Comparison of ENCODE assay signal across 23 mouse cellular contexts in the genomic region with DNA sequence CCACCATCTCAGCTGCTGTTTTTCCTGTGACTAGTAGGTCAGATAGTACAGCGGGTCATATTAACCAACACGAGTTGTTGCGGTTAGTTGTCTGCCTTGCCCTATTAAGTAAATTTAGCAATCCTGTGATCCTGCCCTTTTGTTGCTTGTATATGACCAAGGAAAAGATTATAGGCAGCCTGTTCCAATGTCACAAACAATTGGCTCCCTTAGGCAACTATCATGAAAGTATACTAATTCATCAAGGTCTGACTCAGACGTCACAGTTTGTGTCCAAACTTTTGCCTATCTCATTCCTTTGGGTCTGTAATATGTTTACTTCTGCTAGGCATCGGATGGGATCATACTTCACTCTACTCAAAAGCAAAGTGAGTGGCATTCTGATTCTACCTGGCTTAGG.
DNase-seq lines count a peak whose midpoint lies in the region; ATAC-seq and TF ChIP-seq lines count a peak whose summit lies in the region.
"Had no signal": no experiment of that assay in that cellular context is flagged by ENCODE, and none has a peak within 500 bp of the region (broad histone marks: within the 10 kb centered on the region; RNA-seq: fewer than 3 reads in every experiment).

No protein-coding gene starts in this region.

- H3K4me1 ChIP-seq in lung, postnatal 0 days (ENCODE audit: insufficient read depth, low read depth, low read length) = no peaks in the 10 kb centered on the region; the same call in 1 of the 2 replicates
- no peaks in the 10 kb centered on the region for H3K4me1 ChIP-seq in stomach, postnatal 0 days (replicated peaks; ENCODE audit: control insufficient read depth, insufficient read depth)

- no peaks in the 10 kb centered on the region for H3K27me3 ChIP-seq in lung, postnatal 0 days (replicated peaks; ENCODE audit: insufficient read depth, low read length)
- no peaks in the 10 kb centered on the region for H3K27me3 ChIP-seq in stomach, postnatal 0 days (ENCODE audit: control insufficient read depth, insufficient read depth, low read length)
- H3K27me3 ChIP-seq: CH12.LX, Patski had no signal

- 0 out of 2 replicates have a peak, but pooled peaks have one; percentile 34 for TF ChIP-seq EP300 in lung, postnatal 0 days (IDR thresholded peaks at IDR 0.05)
- no peak for TF ChIP-seq EP300 in stomach, postnatal 0 days (optimal IDR thresholded peaks at IDR 0.05)

- H3K4me3 ChIP-seq in lung, postnatal 0 days (ENCODE audit: low read depth, low read length) = no peak overlapping the region
- no peak overlapping the region for H3K4me3 ChIP-seq in stomach, postnatal 0 days (ENCODE audit: low read depth, low read length)

- H3K27ac ChIP-seq in lung, postnatal 0 days (ENCODE audit: low read length) = no peak overlapping the region
- H3K27ac ChIP-seq in stomach, postnatal 0 days (replicated peaks) = no peak overlapping the region

- 66% methylated on average over 5 of the region's 5 CpGs for WGBS in lung, postnatal 0 days
- 59% methylated on average over 5 of the region's 5 CpGs for WGBS in stomach, postnatal 0 days

- H3K9me3 ChIP-seq in lung, postnatal 0 days (ENCODE audit: low read length) = no peaks in the 10 kb centered on the region
- no peaks in the 10 kb centered on the region for H3K9me3 ChIP-seq in stomach, postnatal 0 days (ENCODE audit: control insufficient read depth, low read length)
- H3K9me3 ChIP-seq: G1E had no signal

- no peak overlapping the region for H3K4me2 ChIP-seq in lung, postnatal 0 days (replicated peaks; ENCODE audit: low read depth, low read length)
- H3K4me2 ChIP-seq in stomach, postnatal 0 days (replicated peaks; ENCODE audit: low read depth) = no peak overlapping the region

- no peak for TF ChIP-seq CTCF in lung, postnatal 0 days (IDR thresholded peaks at IDR 0.05)
- no peak for TF ChIP-seq CTCF in stomach, postnatal 0 days (IDR thresholded peaks at IDR 0.05; ENCODE audit: low read depth)

- H3K36me3 ChIP-seq in lung, postnatal 0 days (ENCODE audit: insufficient read depth, low read length) = no peaks in the 10 kb centered on the region
- no peaks in the 10 kb centered on the region for H3K36me3 ChIP-seq in stomach, postnatal 0 days (ENCODE audit: control insufficient read depth, insufficient read depth, low read length)
- H3K36me3 ChIP-seq: G1E had no signal

- ATAC-seq in lung, postnatal 0 days = 0 out of 2 replicates have a peak, but pooled peaks have one; percentile 16
- ATAC-seq in stomach, postnatal 0 days (ENCODE audit: low FRiP score, low TSS enrichment) = peak; percentile 66; the same call in 1 of the 2 replicates
- ATAC-seq: activated CD4-positive, CD25-positive, alpha-beta regulatory T cell, adult 4 months; CD4-positive, CD25-positive, alpha-beta regulatory T cell, adult 4 months; Patski had no signal

- no peak overlapping the region for H3K9ac ChIP-seq in lung, postnatal 0 days (replicated peaks; ENCODE audit: low read depth)
- H3K9ac ChIP-seq in stomach, postnatal 0 days (ENCODE audit: low read length) = no peak overlapping the region

- peak; percentile 15 for DNase-seq in adrenal gland, adult 2 months
- no peak for DNase-seq in adrenal gland, adult 8-10 months
- peak; percentile 6 for DNase-seq in adrenal gland, postnatal 14 days
- no peak for DNase-seq in adrenal gland, postnatal 36 days
- peak; percentile 40 for DNase-seq in lung, postnatal 0 days (ENCODE audit: low spot score)
- DNase-seq in lung, adult 18-20 months = no peak
- DNase-seq in stomach, postnatal 0 days (ENCODE audit: low spot score) = no peak
- DNase-seq in T-cell, adult 2 months (ENCODE audit: low spot score) = no peak
- DNase-seq: adrenal gland, postnatal 10 days; adrenal gland, postnatal 25 days; B cell, adult 2 months; cerebellum, adult 11 months; cerebellum, adult 11-12 months; cerebellum, adult 18-20 months; cerebellum, adult 2 months; cerebellum, adult 8-10 months; cerebellum, adult 9-10 months; cerebellum, adult 9-11 months had no signal

Comparison
In these comparisons a context has a peak if more than half of its experiments do, and no peak if none do; other contexts are left out.
1. DNase-seq: peak in adrenal gland, adult 2 months (single experiment), adrenal gland, postnatal 14 days (single experiment) and lung, postnatal 0 days (single experiment); none in adrenal gland, adult 8-10 months (single experiment), adrenal gland, postnatal 36 days (0 of 2), lung, adult 18-20 months (0 of 2), stomach, postnatal 0 days (single experiment) and T-cell, adult 2 months (single experiment).